Mouse (Mus musculus): ENCODE results near the gene Casr.

Casr gene

GRCm38 (mm10) chr16:36523095-36523494, 38.8 kb downstream of the Casr start:
- no peak for DNase-seq (ENCODE audit: low read depth, low spot score)

- no peak for DNase-seq (ENCODE audit: low read depth, low spot score)
Measured at GRCm38 (mm10) chr16:36516355-36516754, 45.6 kb downstream of the Casr start.

GRCm38 (mm10) chr16:36507300-36507699, 54.6 kb downstream of the Casr start:
- no peak for DNase-seq (ENCODE audit: low read depth, low spot score)

- no peak for DNase-seq (ENCODE audit: low read depth, low spot score)
Measured at GRCm38 (mm10) chr16:36506827-36507226, 55.1 kb downstream of the Casr start.

GRCm38 (mm10) chr16:36505913-36506312, 56.0 kb downstream of the Casr start:
- DNase-seq (ENCODE audit: low read depth, low spot score), result no peak

GRCm38 (mm10) chr16:36505134-36505533, 56.8 kb downstream of the Casr start:
- no peak for DNase-seq (ENCODE audit: low read depth, low spot score)

- no peak for DNase-seq (ENCODE audit: low read depth, low spot score)
Measured at GRCm38 (mm10) chr16:36502286-36502685, 59.7 kb downstream of the Casr start.

- no peak for DNase-seq (ENCODE audit: low read depth, low spot score)
Measured at GRCm38 (mm10) chr16:36492420-36492819, 69.5 kb downstream of the Casr start.

GRCm38 (mm10) chr16:36476866-36477265, 85.1 kb downstream of the Casr start:
- DNase-seq (ENCODE audit: low read depth, low spot score), result no peak

GRCm38 (mm10) chr16:36475530-36475929, 86.4 kb downstream of the Casr start:
- no peak for DNase-seq (ENCODE audit: low read depth, low spot score)

GRCm38 (mm10) chr16:36474849-36475248, 87.1 kb downstream of the Casr start:
- DNase-seq (ENCODE audit: low read depth, low spot score), result no peak

- no peak for DNase-seq (ENCODE audit: low read depth, low spot score)
Measured at GRCm38 (mm10) chr16:36473217-36474216, 88.4 kb downstream of the Casr start.

- no peak for DNase-seq (ENCODE audit: low read depth, low spot score)
Measured at GRCm38 (mm10) chr16:36471066-36471633, 90.8 kb downstream of the Casr start.

- DNase-seq (ENCODE audit: low read depth, low spot score), result no peak
Measured at GRCm38 (mm10) chr16:36469955-36470478, 91.9 kb downstream of the Casr start.

GRCm38 (mm10) chr16:36469367-36469766, 92.6 kb downstream of the Casr start:
- no peak for DNase-seq (ENCODE audit: low read depth, low spot score)

- DNase-seq (ENCODE audit: low read depth, low spot score), result no peak
Measured at GRCm38 (mm10) chr16:36468862-36469261, 93.1 kb downstream of the Casr start.

- DNase-seq (ENCODE audit: low read depth, low spot score), result no peak
Measured at GRCm38 (mm10) chr16:36467936-36468335, 94.0 kb downstream of the Casr start.

- DNase-seq (ENCODE audit: low read depth, low spot score), result no peak
Measured at GRCm38 (mm10) chr16:36465436-36465835, 96.5 kb downstream of the Casr start.

GRCm38 (mm10) chr16:36464076-36464475, 97.9 kb downstream of the Casr start:
- peak; percentile 23 for DNase-seq (ENCODE audit: low read depth, low spot score)

GRCm38 (mm10) chr16:36460426-36460825, 101.5 kb downstream of the Casr start:
- DNase-seq (ENCODE audit: low read depth, low spot score), result no peak

GRCm38 (mm10) chr16:36455342-36455802, 106.6 kb downstream of the Casr start, which contains the start of gene Stfa3:
Gene Stfa3 (minus strand): TSS chr16:36455392.
- DNase-seq (ENCODE audit: low read depth, low spot score), result no peak

All from telencephalon, adult 2 months (tissue).